ENCODE assay signal across 17 mouse cellular contexts in genomic region chr12:26288347-26288746, GRCm38 (mm10).
"Had no signal": no experiment of that assay in that cellular context is flagged by ENCODE, and none has a peak within 500 bp of the region (broad histone marks: within the 10 kb centered on the region; RNA-seq: fewer than 3 reads in every experiment).

No protein-coding gene starts in this region.

- ATAC-seq: liver, embryonic 12.5 days; liver, postnatal 0 days; lung, postnatal 0 days; midbrain, embryonic 13.5 days; midbrain, embryonic 15.5 days; midbrain, embryonic 16.5 days had no signal

- DNase-seq: left cerebral cortex, postnatal 4 days; liver; liver, embryonic 13.5 days; liver, postnatal 0 days; lung, adult 18-20 months; lung, adult 2 months; lung, embryonic 14.5 days; lung, postnatal 10 days; lung, postnatal 14 days; lung, postnatal 36 days; lung, postnatal 4 days; midbrain, embryonic 14.5 days had no signal
